Mouse (Mus musculus) erythroblast, adult 5-6 weeks (primary cell): Measurements from ENCODE around the gene Nufip2. TPM values are rescaled to one million over a fixed set of nuclear protein-coding genes. Genes with fewer than 3 reads are reported as not detected.

Experiments
- ATAC-seq: replicated peaks from 2 replicates; pipeline ENCODE4 v1.8.0; 2016; ENCODE audit warnings: moderate number of reproducible peaks, mild to moderate bottlenecking, moderate TSS enrichment, inconsistent platforms; ENCODE audit not compliant: poor library complexity, low FRiP score, severe bottlenecking
- total RNA-seq, 2 experiments: library from RNA; stranded (forward) in 1 of 2; stranded (reverse) in 1 of 2; fragments of 150-400 nt in 1 of 2; fragments of 200-764, 138-1000 nt in 1 of 2; gene quantifications; 2 replicates each; pipeline versions ENCODE4 v1.2.3 to v1.2.4; 2015 to 2017; ENCODE audit warnings: low replicate concordance in 2 of 2

Gene Nufip2
- total RNA-seq, 2 experiments from 2014 or later, result 21.2 to 29.8 TPM

GRCm38 (mm10) chr11:77764694-77765458, 78.9 kb downstream of the Nufip2 start:
- no peak for ATAC-seq

GRCm38 (mm10) chr11:77765459-77765777, 79.5 kb downstream of the Nufip2 start:
- no peak for ATAC-seq

- peak; percentile 65 for ATAC-seq
Observed at GRCm38 (mm10) chr11:77766351-77767001, 80.5 kb downstream of the Nufip2 start.

- ATAC-seq, result no peak
Observed at GRCm38 (mm10) chr11:77769496-77769895, 83.5 kb downstream of the Nufip2 start.

- 0 out of 2 replicates have a peak, but pooled peaks have one; percentile 9 for ATAC-seq
Observed at GRCm38 (mm10) chr11:77770346-77770745, 84.4 kb downstream of the Nufip2 start.

- peak; percentile 61 for ATAC-seq
Observed at GRCm38 (mm10) chr11:77771879-77772713, 86.1 kb downstream of the Nufip2 start.

- no peak for ATAC-seq
Observed at GRCm38 (mm10) chr11:77775701-77776400, 89.9 kb downstream of the Nufip2 start.

GRCm38 (mm10) chr11:77777436-77777835, 91.5 kb downstream of the Nufip2 start:
- no peak for ATAC-seq

GRCm38 (mm10) chr11:77777937-77778336, 92.0 kb downstream of the Nufip2 start:
- no peak for ATAC-seq

GRCm38 (mm10) chr11:77779240-77779639, 93.3 kb downstream of the Nufip2 start:
- ATAC-seq, result no peak

- no peak for ATAC-seq
Observed at GRCm38 (mm10) chr11:77781088-77781487, 95.1 kb downstream of the Nufip2 start.

GRCm38 (mm10) chr11:77782104-77782815, 96.3 kb downstream of the Nufip2 start:
- ATAC-seq, result no peak

GRCm38 (mm10) chr11:77783211-77783746, 97.3 kb downstream of the Nufip2 start:
- ATAC-seq, result no peak

GRCm38 (mm10) chr11:77783747-77784646, 98.0 kb downstream of the Nufip2 start:
- ATAC-seq, result peak; percentile 53

GRCm38 (mm10) chr11:77784894-77785293, 98.9 kb downstream of the Nufip2 start:
- peak; percentile 54 for ATAC-seq

- 0 out of 2 replicates have a peak, but pooled peaks have one; percentile 2 for ATAC-seq
Observed at GRCm38 (mm10) chr11:77785396-77785767, 99.4 kb downstream of the Nufip2 start.

- no peak for ATAC-seq
Observed at GRCm38 (mm10) chr11:77785768-77786561, 100.0 kb downstream of the Nufip2 start.
